ENCODE assay signal across 8 mouse cellular contexts in genomic region chrX:48409611-48410387, GRCm38 (mm10). TPM values are rescaled to one million over a fixed set of nuclear protein-coding genes. Genes with fewer than 3 reads are reported as not detected.
A peak's percentile ranks its signal among the peaks of the same experiment; 100 is the strongest.
DNase-seq lines count a peak whose midpoint lies in the region; ATAC-seq and TF ChIP-seq lines count a peak whose summit lies in the region.

No protein-coding gene starts in this region.

- H3K9ac ChIP-seq in hindbrain, postnatal 0 days (replicated peaks; ENCODE audit: low read length): no peak overlapping the region

- 20% methylated on average over 34 of the region's 36 CpGs for WGBS in hindbrain, postnatal 0 days

- no peaks in the 10 kb centered on the region for H3K36me3 ChIP-seq in hindbrain, postnatal 0 days (ENCODE audit: insufficient read depth, low read length)

- peak; percentile 94 for TF ChIP-seq CTCF in gastrocnemius, adult 2 months (IDR thresholded peaks at IDR 0.05)
- peak; percentile 84 for TF ChIP-seq CTCF in hindbrain, postnatal 0 days (IDR thresholded peaks at IDR 0.05; ENCODE audit: low read depth)

- H3K9me3 ChIP-seq in hindbrain, postnatal 0 days (ENCODE audit: low read length): no peaks in the 10 kb centered on the region

- intact Hi-C loops in gastrocnemius, adult 2 months (cut with DNase I): loop anchor here (2.0 to 5.0 kb wide), 2 partner anchors 125 to 417 kb away; no protein-coding TSS in a partner anchor

- no peaks in the 10 kb centered on the region for H3K27me3 ChIP-seq in hindbrain, postnatal 0 days (ENCODE audit: insufficient read depth, low read length)

- no peaks in the 10 kb centered on the region for H3K4me1 ChIP-seq in hindbrain, postnatal 0 days (ENCODE audit: insufficient read depth, low read length)

- peak overlapping the region; percentile 54 for H3K4me2 ChIP-seq in hindbrain, postnatal 0 days (ENCODE audit: low read depth, low read length)

- ATAC-seq in hindbrain, postnatal 0 days: peak; percentile 92

- H3K4me3 ChIP-seq in gastrocnemius, adult 2 months: peak overlapping the region; percentile 78
- peak overlapping the region; percentile 37 for H3K4me3 ChIP-seq in hindbrain, postnatal 0 days (ENCODE audit: low read length)

- DNase-seq in ZHBTc4 (ENCODE audit: low read depth, low spot score): peak; percentile 88
- DNase-seq in cerebellum, postnatal 4 days (ENCODE audit: low spot score in 2 of 2): peak; percentile 83 to 87
- peak; percentile 91 for DNase-seq in gastrocnemius, adult 2 months
- peak; percentile 79 for DNase-seq in hindbrain, postnatal 0 days (ENCODE audit: low spot score)
- DNase-seq in left cerebral cortex, adult 18-20 months (ENCODE audit: low spot score in 2 of 2): peak; percentile 84 to 87
- DNase-seq in lung, postnatal 4 days: peak; percentile 87 to 91
- DNase-seq in retina, postnatal 1 day: peak; percentile 78
- DNase-seq in thymus, postnatal 4 days: peak; percentile 95

- peak overlapping the region; percentile 85 for H3K27ac ChIP-seq in gastrocnemius, adult 2 months
- H3K27ac ChIP-seq in hindbrain, postnatal 0 days: no peak overlapping the region

RNA-seq across cellular contexts. Expression of gene Elf4, which starts 53.1 kb away (rescaled TPM):
- 1 to 10 TPM; 1.6 to 2.1 TPM for total RNA-seq in gastrocnemius, adult 2 months (2021)
- 0.78 and 1.5 TPM in 2 replicates for total RNA-seq in hindbrain, postnatal 0 days (2014; rRNA removed)
- polyA plus RNA-seq in hindbrain, postnatal 0 days (2015; fragmentation: Nextera tagmentation; extraction: Ambion mirVana): 0.32 and 0.34 TPM in 2 replicates
- 1 to 10 TPM; 1.0 to 1.1 TPM for total RNA-seq in left cerebral cortex, adult 18-20 months (2021)
